Mouse (Mus musculus): ENCODE results near the gene Dvl1. TPM values are rescaled to one million over a fixed set of nuclear protein-coding genes. Genes with fewer than 3 reads are reported as not detected.
A peak's percentile ranks its signal among the peaks of the same experiment; 100 is the strongest.

Gene Dvl1
- total RNA-seq, 1 experiment from 2014 or later = 54.8 TPM

DNA sequence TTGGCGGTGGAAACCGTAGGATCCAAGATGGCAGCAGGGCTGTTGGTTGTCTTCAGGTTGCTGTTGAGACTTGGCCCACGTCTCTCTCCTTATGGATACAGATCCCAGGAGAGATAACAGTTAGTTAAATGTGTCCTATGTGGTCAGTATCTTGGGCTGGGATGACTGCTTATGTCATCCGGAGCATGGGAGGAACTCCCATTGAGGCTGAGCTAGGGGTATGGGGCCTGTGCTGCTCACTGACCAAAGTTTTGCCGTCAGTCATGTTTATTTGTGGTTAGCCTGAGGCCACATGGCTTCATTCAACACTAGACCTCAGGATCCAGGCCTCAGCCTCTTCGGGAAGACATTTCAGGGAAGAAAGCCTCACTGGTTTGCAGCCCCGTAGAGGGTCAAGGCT is 24.2 kb downstream of the Dvl1 start:
- peak; percentile 2 for DNase-seq

DNA sequence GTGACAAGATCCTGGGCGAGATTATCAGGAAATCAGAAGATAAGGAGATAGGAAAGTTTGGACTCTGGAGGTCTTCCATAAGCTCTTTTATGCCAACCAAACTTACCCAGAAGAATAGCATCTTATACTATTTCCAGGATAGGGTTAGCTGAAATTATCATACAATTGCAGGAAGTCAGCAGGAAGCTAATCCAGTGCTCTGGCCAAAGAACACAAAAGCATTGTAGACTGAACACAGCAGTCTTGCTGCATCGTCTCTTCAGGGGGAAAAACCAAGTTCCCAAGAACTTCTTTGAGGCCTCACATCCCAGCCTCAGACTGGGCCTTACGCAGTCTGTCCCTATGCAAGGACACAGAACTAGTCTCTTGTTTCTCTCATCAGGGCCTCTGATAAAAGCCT is 36.4 kb downstream of the Dvl1 start:
- no peak for DNase-seq

DNA sequence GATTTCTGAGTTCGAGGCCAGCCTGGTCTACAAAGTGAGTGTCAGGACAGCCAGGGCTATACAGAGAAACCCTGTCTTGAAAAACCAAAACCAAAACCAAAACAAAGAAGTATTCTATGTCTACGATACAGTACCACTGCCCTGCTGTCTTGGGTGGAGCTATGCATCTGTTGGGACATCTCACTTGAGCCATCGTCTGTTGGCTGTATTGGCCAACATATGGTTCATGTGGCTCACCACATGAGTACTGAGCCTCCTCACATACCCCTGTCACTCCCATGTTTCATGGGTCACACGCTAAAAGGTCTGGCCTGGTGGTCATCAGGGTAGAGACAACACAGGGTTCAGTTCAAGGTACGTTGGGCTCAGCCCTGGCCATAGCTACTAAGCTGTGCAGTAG is 39.1 kb downstream of the Dvl1 start:
- peak; percentile 1 for DNase-seq

DNA sequence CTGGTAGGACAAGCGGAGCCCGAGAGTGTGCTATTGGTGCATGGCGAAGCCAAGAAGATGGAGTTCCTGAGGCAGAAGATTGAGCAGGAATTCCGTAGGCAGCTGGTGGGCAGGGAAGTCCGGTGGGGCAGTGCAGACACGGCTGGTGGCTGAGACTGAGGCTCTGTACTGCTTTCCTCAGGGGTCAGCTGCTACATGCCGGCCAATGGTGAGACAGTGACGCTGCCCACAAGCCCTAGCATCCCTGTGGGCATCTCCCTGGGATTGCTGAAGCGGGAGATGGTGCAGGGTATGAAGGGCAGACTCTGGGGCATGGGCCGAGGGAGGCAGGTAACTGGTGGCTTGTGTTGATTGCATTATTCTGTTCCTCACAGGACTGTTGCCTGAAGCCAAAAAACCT is 40.5 kb downstream of the Dvl1 start:
- DNase-seq = no peak

DNA sequence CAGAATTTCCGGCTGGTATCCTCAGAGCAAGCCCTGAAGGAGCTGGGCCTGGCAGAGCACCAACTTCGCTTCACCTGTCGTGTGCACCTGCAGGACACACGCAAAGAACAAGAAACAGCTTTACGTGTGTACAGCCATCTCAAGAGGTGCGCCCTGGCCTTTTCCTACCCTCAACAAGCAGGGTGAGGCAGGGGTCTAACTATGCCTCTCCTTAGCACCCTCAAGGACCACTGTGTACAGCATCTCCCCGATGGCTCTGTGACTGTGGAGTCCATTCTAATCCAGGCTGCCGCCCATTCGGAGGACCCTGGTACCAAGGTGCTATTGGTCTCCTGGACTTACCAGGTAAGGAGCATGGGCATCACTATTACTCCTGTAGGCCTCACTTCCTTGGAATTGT is 41.0 kb downstream of the Dvl1 start:
- no peak for DNase-seq

DNA sequence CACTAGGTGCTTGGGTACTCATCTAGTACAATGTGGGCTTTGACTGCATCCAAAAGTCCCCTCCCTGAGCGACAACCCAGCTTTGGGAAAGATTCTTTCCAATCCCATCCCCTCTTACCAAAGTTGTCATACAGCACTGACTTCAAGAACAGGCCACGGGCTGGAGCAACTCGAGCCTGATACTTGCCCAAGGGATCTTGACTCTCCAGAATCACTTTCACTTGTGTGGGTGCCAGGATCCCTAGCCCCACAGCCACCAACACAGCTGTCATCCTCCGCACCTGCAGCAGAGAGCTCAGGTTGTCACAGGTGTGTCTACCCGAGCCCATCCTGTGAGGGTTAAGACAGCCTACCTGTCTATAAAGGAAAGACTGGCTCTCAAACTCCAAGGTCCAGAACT is 42.1 kb downstream of the Dvl1 start:
- no peak for DNase-seq

DNA sequence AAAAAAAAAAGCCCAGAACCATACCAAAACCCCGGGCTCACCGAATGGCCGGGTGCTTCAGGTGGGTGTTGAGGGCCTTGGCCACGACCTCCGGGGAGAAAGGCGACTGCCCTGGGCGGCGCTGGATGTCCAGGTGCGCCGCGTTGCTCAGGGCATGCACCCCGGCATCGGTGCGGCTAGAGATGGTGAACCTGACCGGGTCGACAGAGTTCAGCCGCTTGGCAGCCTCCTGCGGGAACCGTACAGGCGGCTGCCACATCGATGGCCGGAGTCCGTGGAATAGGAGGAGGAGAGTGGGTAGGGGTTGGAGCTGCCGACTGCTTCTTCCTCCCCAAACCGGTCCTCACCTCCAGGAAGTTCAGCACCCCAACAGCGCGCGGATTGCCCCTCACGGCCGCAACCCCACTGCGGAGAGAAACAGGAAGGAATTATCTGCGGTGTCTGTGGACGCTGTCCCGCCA is 43.8 kb downstream of the Dvl1 start:
- no peak for DNase-seq

DNA sequence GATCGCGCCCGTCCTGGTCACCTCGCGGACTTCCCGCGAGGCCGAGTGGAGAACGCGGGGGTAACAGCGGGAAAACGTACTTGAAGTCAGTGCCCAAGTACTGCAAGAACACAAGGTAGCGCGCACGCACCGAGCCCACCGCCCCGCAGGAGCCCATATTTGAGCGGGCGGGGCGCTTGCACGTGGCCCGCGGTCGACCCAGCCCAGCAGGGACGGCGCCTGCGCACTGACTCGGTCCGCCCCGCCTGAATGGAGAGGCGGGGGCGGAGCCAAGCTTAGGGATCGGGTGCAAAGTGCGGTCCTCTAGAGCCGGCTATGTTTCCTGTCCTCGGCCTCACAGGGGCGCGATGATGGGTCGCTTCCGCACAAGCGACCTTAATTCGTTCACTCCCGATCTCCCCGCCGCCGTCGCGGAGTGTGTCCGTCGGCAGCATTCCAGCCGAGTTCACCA is 44.4 kb downstream of the Dvl1 start, which contains the start of the genes Pusl1 and Acap3:
Pusl1 (minus strand) TSS at position 231 of the 451 bp plus-strand sequence.
Acap3 (plus strand) TSS at position 272 of the 451 bp plus-strand sequence.
- DNase-seq = peak; percentile 98

DNA sequence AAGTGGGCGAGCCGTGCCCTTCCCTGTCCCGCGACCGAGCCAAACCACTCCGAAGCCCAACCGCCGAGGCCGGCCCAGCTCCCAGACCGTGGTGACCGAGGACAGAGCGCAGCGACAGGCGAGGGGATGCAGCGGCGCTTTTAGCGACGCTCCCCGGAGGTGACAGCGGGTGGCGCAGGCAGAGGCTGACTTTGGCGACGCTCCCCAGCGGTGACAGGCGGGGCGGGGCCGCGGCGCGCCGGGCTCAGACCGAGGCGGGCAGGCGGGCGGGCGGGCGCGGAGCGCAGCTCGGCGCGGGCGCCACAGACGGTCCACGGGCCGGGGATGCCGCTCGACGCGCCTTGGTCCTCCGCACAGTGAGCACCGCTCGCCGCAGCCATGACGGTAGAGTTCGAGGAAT is 44.8 kb downstream of the Dvl1 start:
- peak; percentile 93 for DNase-seq

DNA sequence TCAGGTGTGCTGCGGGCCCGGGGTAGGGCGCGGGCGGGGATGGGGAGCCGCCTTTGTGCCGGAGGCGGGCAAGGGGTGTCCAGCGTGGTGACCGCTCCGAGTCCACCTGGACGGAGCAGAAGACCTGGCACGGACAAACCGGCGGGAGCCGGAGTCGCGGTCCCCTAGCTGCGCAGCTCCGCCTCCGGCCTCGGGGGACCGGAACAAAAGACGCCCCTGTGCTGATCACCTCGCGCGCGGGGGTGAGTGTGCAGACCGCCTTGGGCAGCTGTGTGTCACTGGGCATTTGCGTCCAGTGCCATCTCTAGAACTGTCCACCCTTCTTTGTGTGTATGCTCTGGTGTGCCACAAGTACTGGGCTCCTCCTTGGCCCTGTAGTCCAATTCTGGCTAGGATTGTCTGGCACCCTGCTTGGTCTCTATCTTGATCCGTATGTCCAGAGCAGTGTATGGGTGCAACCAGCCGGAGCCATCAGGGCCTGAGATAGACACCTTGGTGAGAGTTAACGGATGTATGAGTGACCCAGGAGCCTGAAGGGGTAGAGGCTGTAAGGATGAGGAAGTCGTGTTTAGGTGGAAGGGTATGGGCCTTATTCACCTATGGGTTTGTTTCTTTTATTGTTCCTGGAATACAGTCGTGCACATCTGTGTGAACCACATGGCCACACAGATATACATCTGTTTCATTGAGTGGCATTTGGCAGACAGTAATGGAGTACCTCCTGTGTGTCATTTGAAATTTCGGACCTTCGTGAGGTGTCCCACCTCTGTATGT is 45.4 kb downstream of the Dvl1 start:
- peak; percentile 79 for DNase-seq

DNA sequence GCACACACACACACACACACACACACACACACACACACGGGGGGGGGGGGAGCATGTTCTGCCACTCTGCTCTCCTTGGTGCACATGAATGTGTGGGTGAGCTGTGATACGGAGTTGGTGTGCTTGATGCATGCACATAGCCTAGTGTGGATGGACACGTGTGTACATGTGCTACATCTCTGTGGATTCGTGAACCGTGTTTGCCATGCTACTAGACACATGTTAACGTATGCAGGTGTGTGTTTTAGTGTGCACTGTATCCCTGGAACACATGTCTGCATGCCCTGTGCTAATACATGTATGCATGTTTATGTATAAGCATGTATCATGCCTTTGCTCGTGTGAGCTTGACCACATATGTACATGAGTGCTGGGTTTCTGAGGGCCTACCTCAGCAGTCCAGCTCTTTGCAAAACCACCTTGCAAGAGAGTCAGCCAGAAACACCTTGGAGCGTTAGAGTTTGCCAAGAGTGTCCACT is 46.0 kb downstream of the Dvl1 start:
- no peak for DNase-seq

DNA sequence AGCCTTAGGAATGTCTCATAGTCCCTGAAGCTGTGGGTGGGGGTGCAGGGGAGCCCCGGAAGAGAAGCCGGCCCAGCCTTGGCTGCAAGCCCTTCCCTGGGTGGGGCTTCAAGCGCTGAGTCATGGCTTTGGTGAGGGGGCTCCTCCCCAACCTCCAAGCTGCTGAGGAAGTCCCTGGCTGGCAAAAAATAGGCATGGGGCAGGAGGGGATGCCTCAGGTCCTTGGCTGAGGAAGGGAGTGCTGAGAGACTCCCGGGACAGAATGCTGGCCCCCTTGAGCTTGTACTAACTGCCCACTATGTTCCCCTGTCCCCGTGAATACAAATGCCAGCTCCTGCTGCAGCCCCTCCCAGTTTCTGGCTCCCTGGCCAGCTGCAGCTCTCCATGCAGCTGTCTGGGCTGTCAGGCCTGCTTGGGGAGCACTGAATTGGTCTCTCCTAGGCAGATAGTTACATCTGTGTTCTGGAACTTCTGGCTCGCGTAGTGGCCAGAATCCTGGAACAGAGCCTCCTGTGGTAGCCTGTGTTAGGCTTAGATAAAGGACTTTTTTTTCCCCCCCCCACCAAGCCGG is 47.2 kb downstream of the Dvl1 start:
- DNase-seq = peak; percentile 82

DNA sequence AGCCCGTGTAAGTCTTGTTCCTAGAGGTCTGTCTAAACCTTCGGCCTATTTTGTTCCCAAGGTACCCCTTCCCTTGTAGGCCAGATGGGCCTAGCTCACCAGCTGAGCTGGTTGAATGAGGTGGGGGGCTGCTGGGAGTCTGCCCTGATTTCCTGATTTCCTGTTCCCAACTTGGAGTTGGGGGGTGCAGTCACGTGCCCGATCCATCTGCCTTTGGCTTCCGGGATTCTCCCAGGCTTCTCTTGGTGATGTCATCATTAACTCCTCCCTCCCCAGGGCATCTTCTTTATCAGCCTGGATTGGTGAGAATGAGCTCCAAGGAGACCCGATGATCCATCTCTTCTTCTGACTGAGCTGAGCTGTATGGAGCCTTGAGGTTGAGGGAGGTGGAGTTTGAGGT is 48.0 kb downstream of the Dvl1 start:
- peak; percentile 77 for DNase-seq

DNA sequence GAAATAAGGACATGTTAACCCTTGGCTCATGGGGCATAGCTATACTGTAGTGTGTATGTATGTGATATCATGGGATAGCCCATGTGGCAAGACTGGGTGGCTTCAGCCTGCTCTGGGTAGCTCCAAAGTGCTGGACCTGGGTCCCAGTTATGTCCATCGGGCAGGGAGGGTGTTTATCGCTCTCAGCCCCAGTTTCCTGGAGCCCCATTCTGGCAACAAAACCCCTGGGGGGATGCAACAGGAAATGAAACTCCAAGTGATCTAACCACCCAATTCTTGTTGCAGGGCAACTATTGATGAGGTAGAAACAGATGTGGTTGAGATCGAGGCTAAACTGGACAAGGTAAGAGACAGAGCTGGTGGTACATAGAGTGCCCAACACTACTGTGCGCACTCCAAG is 48.6 kb downstream of the Dvl1 start:
- no peak for DNase-seq

DNA sequence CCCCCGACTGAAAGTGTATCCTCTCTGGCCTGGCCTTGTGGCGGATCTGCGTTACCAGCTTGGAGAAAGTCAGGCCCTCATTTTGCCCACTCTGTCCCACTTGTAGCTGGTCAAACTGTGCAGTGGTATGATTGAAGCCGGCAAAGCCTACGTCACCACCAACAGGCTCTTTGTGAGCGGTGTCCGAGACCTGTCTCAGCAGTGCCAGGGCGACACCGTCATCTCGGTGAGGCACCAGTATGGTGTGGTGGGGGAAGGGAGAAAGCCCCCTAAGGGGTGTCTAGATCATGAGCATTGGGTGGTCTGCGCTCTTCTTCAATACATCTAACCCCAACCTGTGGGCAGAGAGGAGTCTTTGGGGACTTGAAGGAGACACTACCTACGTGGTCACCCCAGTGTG is 49.3 kb downstream of the Dvl1 start:
- no peak for DNase-seq

DNA sequence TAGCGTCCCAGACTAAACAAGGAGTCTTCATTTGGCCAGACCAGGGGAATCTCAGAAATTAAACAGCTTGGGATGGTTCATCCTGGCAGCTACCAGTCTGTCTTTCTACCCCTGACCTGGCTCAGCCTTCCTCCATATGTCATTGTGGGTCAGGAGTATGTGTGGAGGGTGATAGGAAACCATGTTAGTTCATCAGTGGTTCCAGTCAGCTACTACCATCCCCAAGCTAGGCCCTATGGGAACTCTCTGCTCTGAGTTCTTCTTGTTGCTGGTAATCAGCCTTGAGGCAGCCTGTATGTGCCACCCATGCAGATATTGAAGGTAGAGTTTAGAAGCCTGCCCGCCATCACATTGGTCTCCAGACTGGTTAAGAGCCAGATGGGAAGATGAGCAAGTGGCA is 51.1 kb downstream of the Dvl1 start:
- DNase-seq = no peak

DNA sequence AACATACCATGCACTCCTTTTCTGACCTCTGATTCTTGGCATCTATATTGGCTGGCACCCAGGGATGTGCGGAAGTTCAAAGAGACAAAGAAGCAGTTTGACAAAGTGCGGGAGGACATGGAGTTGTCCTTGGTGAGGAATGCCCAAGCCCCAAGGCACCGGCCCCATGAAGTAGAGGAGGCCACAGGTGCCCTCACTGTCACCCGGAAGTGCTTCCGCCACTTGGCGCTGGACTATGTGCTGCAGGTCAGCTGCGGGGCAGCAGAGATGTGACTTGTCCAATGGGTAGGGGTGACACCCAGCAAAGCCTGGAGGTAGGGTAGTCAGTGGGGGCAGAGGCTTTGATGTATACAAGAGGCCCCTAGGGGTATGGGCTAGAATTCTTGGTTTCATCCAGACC is 52.2 kb downstream of the Dvl1 start:
- no peak for DNase-seq

DNA sequence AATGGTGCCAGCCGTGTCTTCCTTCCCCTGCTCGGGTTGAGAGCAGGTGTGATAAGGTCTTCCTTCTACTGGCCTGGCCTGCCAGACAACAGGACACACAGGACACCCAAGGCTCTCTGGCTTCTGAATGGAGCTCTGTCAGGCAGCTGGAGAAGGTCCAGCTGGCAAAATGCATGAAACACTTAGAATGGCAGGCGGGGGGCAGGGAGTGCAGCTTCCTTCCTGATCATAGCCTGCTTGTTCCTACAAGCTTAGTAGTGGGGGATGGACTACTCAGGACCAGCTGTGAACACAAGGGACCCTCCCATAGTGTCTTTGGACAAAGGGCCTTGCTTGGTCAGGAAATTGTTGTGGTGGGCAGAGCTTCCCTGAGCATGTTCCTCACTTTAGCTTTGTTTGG is 54.0 kb downstream of the Dvl1 start:
- DNase-seq = peak; percentile 54

DNA sequence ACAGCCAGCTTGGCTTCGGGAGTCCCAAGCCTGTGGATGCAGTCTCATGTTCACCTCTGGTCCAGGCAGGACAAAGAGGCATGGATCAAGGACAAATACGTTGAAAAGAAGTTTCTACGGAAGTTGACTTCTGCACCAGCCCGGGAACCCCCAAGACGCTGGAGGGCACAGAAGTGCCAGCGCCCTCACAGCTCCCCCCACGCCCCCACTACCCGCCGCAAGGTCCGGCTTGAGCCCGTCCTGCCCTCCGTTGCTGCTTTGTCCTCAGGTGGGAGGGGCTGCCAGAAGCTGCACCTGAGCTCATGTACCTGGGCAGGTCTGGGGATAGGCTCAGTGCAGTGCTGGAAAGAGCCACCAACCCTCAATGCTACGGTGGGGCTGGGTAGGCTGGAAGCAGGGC is 56.0 kb downstream of the Dvl1 start:
- DNase-seq = peak; percentile 1

DNA sequence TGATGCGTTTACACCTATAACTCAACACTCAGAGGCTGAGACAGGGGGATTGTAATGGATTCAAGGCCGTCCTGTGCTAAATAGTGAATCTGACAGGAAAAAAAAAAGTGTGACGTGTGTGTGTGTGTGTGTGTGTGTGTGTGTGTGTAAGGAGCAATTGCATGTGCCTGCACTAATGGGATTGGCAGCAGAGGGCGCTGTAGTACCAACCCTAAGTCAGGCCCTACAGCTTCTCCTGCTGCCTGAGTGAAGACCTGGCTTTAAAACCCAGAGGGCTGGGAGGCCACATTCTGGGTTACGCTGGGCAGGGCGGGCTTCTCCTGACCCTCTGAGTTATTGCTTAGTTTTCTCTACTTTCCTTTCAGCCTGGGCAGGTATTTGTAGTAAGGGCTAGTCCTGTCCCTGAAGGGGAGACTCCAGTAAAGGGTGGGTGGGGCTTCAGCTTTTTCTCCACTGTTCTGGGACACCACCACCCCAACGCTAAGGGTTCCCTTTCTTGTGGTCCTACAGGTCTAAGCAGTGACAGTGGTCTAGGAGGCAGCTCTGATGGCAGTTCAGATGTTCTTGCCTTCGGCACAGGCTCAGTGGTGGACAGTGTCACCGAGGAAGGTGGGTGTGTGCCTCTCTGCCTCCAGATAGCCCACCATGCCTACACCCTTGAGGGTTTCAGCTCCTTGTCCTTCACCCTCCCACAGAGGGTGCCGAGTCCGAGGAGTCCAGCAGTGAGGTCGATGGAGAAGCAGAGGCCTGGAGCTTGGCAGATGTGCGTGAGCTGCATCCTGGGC is 57.3 kb downstream of the Dvl1 start:
- peak; percentile 58 for DNase-seq

DNA sequence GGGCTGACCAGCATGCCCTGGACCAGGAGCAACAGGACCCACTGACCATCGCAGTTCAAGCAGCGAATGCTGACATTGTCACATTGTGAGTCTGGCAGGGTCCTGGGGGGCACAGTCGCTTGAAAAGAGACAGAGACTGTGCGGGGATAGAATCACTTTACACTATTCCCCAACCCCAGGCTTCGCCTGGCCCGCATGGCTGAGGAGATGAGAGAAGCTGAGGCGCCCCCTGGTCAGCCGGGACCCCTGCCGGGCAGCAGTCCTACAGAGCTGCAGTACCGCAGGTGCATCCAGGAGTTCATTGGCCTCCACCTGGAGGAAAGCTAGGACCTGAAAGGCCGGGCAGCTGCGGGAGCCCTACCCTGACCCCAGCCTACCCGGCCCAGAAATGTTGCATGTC is 58.4 kb downstream of the Dvl1 start:
- no peak for DNase-seq

DNA sequence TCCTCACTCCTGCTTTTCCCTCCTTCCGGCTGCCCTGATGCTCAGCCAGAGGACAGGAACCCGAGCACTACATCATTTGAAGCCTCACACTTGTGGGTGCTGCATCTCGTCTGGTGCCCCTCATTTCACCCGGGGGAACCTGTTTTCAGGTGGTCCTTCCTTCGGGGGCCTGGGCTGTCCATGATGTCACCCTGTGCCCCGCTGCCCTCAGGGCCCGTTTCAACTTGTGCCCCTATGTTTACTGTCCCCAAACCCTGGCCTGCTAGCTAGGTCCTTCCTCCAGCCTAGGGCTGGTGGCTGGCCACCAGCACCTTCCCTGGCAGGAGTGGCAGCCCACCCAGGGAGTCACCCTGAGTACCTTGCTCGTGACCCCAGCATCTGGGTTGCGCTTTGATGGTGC is 58.9 kb downstream of the Dvl1 start:
- no peak for DNase-seq

DNA sequence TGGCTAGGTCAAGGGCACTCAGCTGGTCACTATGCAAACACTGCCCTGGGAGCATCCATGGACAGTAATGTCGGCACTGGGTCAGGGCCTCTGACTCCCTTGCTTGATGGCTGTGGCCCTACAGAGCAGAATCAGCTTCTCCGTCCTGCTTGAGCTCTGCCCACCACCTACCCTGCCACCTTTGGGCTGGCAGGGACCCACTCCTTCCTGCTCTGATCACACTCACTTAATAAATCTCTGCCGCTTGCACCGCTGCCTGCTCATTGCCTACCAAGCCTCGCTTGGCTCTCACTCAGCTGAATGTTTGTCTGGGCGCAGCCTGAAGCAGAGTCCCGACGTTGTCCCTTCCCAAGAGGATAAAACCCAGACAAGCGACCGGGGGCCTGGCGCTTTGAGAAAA is 59.8 kb downstream of the Dvl1 start:
- DNase-seq = peak; percentile 18

Data from adrenal gland, postnatal 14 days (tissue).